Mouse (Mus musculus) effector memory CD4-positive, alpha-beta T cell, adult 5 months (primary cell): ENCODE results near the gene Egr2. TPM values are rescaled to one million over a fixed set of nuclear protein-coding genes. Genes with fewer than 3 reads are reported as not detected.

ENCODE experiments used
- polyA plus RNA-seq: library from polyadenylated mRNA; unstranded; fragments of 100-300 nt; shearing (Covaris generic); gene quantifications from one replicate; pipeline ENCODE4 v1.2.1, GENCODE M21; 2017

The Egr2 gene
- 54.1 TPM for polyA plus RNA-seq

DNA sequence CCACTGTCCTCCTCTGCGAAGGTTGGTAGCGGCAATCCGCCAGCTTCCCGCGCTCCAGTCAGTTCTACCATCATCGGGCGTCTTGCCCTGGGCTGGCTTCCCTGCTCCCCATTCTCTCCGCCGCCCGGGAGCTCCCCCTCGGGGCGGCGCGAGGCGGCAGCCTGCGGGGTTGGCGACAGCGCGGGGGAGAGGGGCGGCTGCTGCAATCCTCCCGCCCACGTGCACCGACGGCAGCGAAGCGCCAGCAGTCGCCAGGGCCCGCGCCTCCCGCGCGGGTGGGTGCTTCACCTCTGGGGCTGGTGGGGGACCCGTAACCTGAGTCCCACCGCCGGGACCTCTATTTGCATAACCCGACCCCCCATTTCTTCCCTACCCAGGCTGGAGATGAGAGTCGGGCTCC, at the start of gene Egr2:
Gene Egr2, plus strand, starts transcription at position 220 of the 400 bp plus-strand sequence.

DNA sequence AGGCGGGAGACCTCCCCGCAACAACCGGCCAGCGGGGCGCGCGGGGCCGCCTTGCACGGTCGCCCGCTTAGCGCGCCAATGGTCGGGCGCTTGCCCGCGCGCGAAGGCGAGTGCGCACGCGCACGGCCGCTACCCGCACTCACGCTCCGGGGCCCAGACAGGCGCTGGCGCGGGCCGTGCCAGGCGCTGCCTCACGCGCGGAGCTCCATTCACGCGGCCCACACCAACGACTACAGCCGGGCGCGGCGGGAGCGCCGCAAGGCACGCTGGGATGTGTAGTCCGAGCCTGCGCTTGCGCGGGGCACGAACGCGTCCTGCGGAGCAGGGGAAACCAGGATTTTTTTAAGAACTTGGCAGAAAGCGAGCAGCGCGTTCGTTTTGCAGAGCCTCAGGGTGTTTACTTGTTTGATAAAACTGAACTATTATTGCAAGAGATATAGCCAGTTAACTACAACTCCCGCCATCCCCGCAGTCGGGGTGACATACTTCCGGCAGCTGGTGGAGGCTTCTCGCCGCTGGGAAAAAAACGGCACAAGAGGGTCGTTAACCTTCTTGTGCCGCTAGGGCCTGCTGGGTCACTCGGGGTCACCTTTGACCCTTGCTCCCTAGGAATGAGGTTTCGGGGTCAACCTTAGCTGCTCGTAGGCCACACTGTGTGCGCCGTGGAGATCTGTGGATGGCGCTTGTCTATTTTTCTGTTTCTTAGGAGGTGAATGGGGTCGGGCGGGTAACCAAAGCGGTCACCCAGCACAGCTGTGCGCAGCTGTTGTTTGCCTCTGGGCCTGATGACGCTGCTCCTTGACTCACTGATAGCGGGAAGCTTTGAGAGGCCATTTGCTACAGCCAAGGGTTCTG, 13.8 kb downstream of the Egr2 start, which contains the start of gene Ado:
Gene Ado, minus strand, starts transcription at position 79 of the 855 bp plus-strand sequence.

Other genes with a start within 250 kb of the Egr2 start
- 6.7 TPM for gene Ado, start 13.5 kb downstream of the Egr2 start, polyA plus RNA-seq